Mouse (Mus musculus) myocyte (in vitro differentiated cells): ENCODE results near the gene Cyp2a4.
"Not testable (repeated sequence)": the region's sequence is repeated elsewhere in the genome, so short reads cannot be mapped to it uniquely, and the experiment has no call there.

Experiments used
- CEBPB ChIP-seq: IDR thresholded peaks from 2 replicates; pipeline ENCODE4 v1.6.1; 2011; ENCODE audit warnings: mild to moderate bottlenecking, moderate library complexity; ENCODE audit not compliant: poor library complexity, insufficient read depth, severe bottlenecking
- E2F4 ChIP-seq: IDR thresholded peaks from one replicate; pipeline ENCODE4 v1.6.1; 2011; ENCODE audit warnings: mild to moderate bottlenecking, control low read depth, moderate library complexity; ENCODE audit not compliant: insufficient read depth
- MAX ChIP-seq: IDR thresholded peaks from one replicate; pipeline ENCODE4 v1.6.1; 2011; ENCODE audit warnings: low read depth, mild to moderate bottlenecking, control low read depth
- MYOD1 ChIP-seq, 3 experiments: IDR thresholded peaks; one replicate each; pipeline ENCODE4 v1.6.1; 2011; ENCODE audit warnings: control low read depth in 2 of 3, low read depth in 2 of 3, mild to moderate bottlenecking in 2 of 3, moderate library complexity in 1 of 3; ENCODE audit not compliant: insufficient read length in 2 of 3, control insufficient read depth in 1 of 3
- MYOG ChIP-seq, 3 experiments: IDR thresholded peaks; one replicate each; pipeline ENCODE4 v1.6.1; 2011; ENCODE audit warnings: control low read depth in 2 of 3, low read depth in 2 of 3, mild to moderate bottlenecking in 2 of 3; ENCODE audit not compliant: insufficient read length in 2 of 3, control insufficient read depth in 1 of 3, insufficient read depth in 1 of 3
- POLR2A ChIP-seq: IDR thresholded peaks from one replicate; pipeline ENCODE4 v1.6.1; 2011; ENCODE audit warnings: low read depth, mild to moderate bottlenecking, control low read depth, moderate library complexity; ENCODE audit not compliant: insufficient read length
- POLR2AphosphoS2 ChIP-seq: IDR thresholded peaks from one replicate; pipeline ENCODE4 v1.6.1; 2011; ENCODE audit warnings: low read depth, control low read depth; ENCODE audit not compliant: insufficient read length
- TCF12 ChIP-seq: IDR thresholded peaks from one replicate; pipeline ENCODE4 v1.6.1; 2011; ENCODE audit warnings: mild to moderate bottlenecking, control low read depth; ENCODE audit not compliant: poor library complexity, insufficient read depth, severe bottlenecking

DNA sequence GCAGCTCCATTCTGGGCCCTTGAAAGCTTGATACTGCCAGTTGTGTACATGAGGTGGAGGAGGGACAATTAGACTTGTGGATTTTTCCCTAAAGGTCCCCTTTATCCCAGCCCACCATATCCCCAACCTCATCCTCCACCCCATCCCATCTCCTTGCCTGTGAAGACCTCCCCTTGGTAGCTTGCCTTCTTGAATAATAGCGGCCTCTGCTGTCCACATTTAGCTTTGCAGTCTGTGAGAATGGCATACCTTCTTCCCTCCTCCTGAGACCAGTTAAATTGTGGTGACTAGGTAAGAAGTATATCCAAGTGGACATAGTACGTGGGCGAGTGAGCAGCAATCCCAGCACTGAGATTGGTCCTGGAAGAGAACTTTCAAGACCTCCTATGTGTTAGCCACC lies 13.4 kb downstream of the Cyp2a4 start:
- not testable (repeated sequence) for TF ChIP-seq POLR2A; MAX; MYOG (IDR thresholded peaks at IDR 0.05; ENCODE audit: control insufficient read depth in 1 of 3, insufficient read depth in 1 of 3, insufficient read length in 2 of 3, low read depth in 2 of 3); POLR2AphosphoS2; MYOD1 (IDR thresholded peaks at IDR 0.05; ENCODE audit: control insufficient read depth in 1 of 3, insufficient read length in 2 of 3, low read depth in 2 of 3); CEBPB; TCF12; E2F4
